Mouse (Mus musculus) kidney, adult 2 months (tissue): ENCODE results near the gene Lins1.

ENCODE experiments used
- CTCF ChIP-seq: fragments of 200-500 bp; conservative IDR thresholded peaks from 2 replicates; pipeline ENCODE4 v1.5.1; 2011; ENCODE audit warnings: low read depth, mild to moderate bottlenecking, control low read depth, low read length, moderate library complexity, mixed read lengths; ENCODE audit not compliant: insufficient read depth, insufficient read length
- POLR2A ChIP-seq: fragments of 200-500 bp; IDR thresholded peaks from one replicate; pipeline ENCODE4 v1.6.1; 2011; ENCODE audit warnings: low read depth, low read length, control low read depth

DNA sequence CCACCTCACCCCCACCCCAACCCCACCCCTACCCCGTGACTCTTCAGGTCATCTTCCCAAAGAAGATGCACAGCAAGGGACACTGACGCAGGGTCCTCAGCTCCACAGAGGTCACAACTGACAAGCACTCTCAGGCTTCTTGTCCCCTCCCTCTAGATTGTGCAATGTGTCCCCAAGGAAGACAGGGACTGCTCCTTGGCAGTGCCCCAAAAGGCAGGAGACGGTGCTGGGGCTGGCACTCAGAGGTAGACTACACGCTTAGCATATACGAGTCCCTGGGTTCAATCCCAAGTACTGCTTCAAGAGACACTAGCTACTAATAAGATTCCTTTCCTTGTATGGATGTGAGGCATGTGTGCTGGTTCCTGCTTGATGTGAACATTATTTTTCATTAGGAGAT is 51.3 kb downstream of the Lins1 start:
- TF ChIP-seq CTCF (no peak), POLR2A (no peak)
